Mouse (Mus musculus): ENCODE results near the gene Zpbp2. TPM values are rescaled to one million over a fixed set of nuclear protein-coding genes. Genes with fewer than 3 reads are reported as not detected.

Zpbp2 gene
- total RNA-seq (2021) = not detected

- DNase-seq = peak; percentile 89 to 90
- intact Hi-C loops (cut with DNase I) = no loop called here
Observed at GRCm38 (mm10) chr11:98550975-98551828, at the start of gene Zpbp2. Gene Zpbp2 (plus strand): TSS chr11:98551097.

GRCm38 (mm10) chr11:98504926-98505325 is 46.0 kb upstream of the Zpbp2 start:
- intact Hi-C loops (cut with DNase I) = no loop called here
- DNase-seq = no peak

- DNase-seq = peak; percentile 87 to 90
- intact Hi-C loops (cut with DNase I) = no loop called here
Observed at GRCm38 (mm10) chr11:98509434-98509833, 41.5 kb upstream of the Zpbp2 start.

- no peak for DNase-seq
- intact Hi-C loops (cut with DNase I) = no loop called here
Observed at GRCm38 (mm10) chr11:98510125-98510524, 40.8 kb upstream of the Zpbp2 start.

- intact Hi-C loops (cut with DNase I) = no loop called here
- no peak for DNase-seq
Observed at GRCm38 (mm10) chr11:98512881-98513280, 38.0 kb upstream of the Zpbp2 start.

GRCm38 (mm10) chr11:98513356-98513936 is 37.5 kb upstream of the Zpbp2 start:
- DNase-seq = no peak
- intact Hi-C loops (cut with DNase I) = no loop called here

- intact Hi-C loops (cut with DNase I) = no loop called here
- no peak for DNase-seq
Observed at GRCm38 (mm10) chr11:98520468-98520867, 30.4 kb upstream of the Zpbp2 start.

- intact Hi-C loops (cut with DNase I) = no loop called here
- DNase-seq = no peak
Observed at GRCm38 (mm10) chr11:98525140-98525539, 25.8 kb upstream of the Zpbp2 start.

GRCm38 (mm10) chr11:98526824-98527461 is 24.0 kb upstream of the Zpbp2 start:
- intact Hi-C loops (cut with DNase I) = no loop called here
- DNase-seq = no peak

- intact Hi-C loops (cut with DNase I) = no loop called here
- no peak for DNase-seq
Observed at GRCm38 (mm10) chr11:98537480-98538034, 13.3 kb upstream of the Zpbp2 start.

GRCm38 (mm10) chr11:98540319-98540718 is 10.6 kb upstream of the Zpbp2 start:
- intact Hi-C loops (cut with DNase I) = no loop called here
- no peak for DNase-seq

GRCm38 (mm10) chr11:98542553-98542952 is 8.3 kb upstream of the Zpbp2 start:
- intact Hi-C loops (cut with DNase I) = no loop called here
- no peak for DNase-seq

- no peak for DNase-seq
- intact Hi-C loops (cut with DNase I) = no loop called here
Observed at GRCm38 (mm10) chr11:98543414-98543813, 7.5 kb upstream of the Zpbp2 start.

- DNase-seq = no peak
- intact Hi-C loops (cut with DNase I) = no loop called here
Observed at GRCm38 (mm10) chr11:98544890-98545677, 5.8 kb upstream of the Zpbp2 start.

- DNase-seq = peak; percentile 36 to 50
- intact Hi-C loops (cut with DNase I) = no loop called here
Observed at GRCm38 (mm10) chr11:98545711-98546231, 5.1 kb upstream of the Zpbp2 start, which contains the start of gene Ikzf3. Gene Ikzf3 (minus strand): TSS chr11:98546031.

- intact Hi-C loops (cut with DNase I) = no loop called here
- DNase-seq = no peak
Observed at GRCm38 (mm10) chr11:98546529-98547307, 4.2 kb upstream of the Zpbp2 start.

- no peak for DNase-seq
- intact Hi-C loops (cut with DNase I) = no loop called here
Observed at GRCm38 (mm10) chr11:98547308-98547693, 3.6 kb upstream of the Zpbp2 start.

- no peak for DNase-seq
- intact Hi-C loops (cut with DNase I) = no loop called here
Observed at GRCm38 (mm10) chr11:98549363-98549762, 1.5 kb upstream of the Zpbp2 start.

GRCm38 (mm10) chr11:98550311-98550974 is 454 bp upstream of the Zpbp2 start:
- intact Hi-C loops (cut with DNase I) = no loop called here
- DNase-seq = no peak
